Mouse (Mus musculus): ENCODE measurements around the gene Cd47.

DNA sequence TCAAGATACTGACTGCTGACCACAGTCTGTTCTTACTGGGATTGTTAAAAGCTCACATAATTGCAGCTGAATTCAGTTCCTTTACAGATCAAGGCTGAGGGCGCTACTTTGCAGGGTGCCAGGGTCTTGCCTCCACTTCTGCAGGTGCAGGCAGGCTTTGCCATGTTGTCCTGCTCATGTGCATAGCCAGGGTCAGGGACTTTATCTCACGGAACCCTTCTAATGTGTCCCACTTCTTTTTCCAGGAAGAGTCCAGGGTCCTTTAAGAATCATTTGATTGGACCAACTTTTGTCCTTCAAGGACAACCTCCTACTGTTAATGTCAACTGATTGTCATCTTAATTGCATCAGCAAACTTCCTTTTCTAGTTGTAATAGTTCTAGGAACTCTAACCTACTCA is 77.7 kb downstream of the Cd47 start:
- TF ChIP-seq CTCF (IDR thresholded peaks at IDR 0.05; ENCODE audit: borderline replicate concordance, control insufficient read depth, extremely low read depth, insufficient read depth, low read length, poor library complexity) (no peak), POLR2A (IDR thresholded peaks at IDR 0.05; ENCODE audit: control insufficient read depth, extremely low read depth, insufficient read depth, low read length, poor library complexity) (no peak)

Measured in thymus, adult 2 months (tissue).